Mouse (Mus musculus) liver, embryonic 14.5 days (tissue): ENCODE data around the gene Farp1.

Source experiments
- CTCF ChIP-seq: IDR thresholded peaks from 2 replicates; pipeline ENCODE4 v1.5.1; 2016; ENCODE audit warnings: antibody characterized with exemption, low read depth, control low read depth
- EP300 ChIP-seq: IDR thresholded peaks from 2 replicates; pipeline ENCODE4 v1.6.1; 2016; ENCODE audit warnings: antibody characterized with exemption, low read depth

DNA sequence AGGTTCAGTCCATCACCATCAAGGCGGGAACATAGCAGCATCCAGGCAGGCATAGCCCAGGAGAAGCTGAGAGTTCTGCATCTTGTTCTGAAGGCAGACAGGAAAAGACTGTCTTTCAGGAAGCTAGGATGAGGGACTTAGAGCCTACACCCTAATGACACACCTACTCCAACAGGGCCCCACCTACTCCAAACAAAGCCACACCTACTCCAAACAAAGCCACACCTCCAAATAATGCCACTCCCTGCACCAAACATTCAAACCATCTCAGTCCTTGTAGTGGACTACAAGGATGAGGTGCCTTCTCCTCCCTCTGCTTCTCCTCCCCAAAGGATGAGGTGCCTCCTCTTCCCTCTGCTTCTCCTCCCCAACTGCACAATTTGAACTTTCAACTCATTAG lies 23.5 kb downstream of the Farp1 start:
- TF ChIP-seq CTCF (no peak), EP300 (no peak)
